Mouse (Mus musculus): ENCODE measurements at regions not wholly inside any gene's neighbourhood (a gene's known extent, or its start where the extent isn't known, plus 50 kb on each side); places are given as distances from the start of the nearest gene placed in this dataset.

DNA sequence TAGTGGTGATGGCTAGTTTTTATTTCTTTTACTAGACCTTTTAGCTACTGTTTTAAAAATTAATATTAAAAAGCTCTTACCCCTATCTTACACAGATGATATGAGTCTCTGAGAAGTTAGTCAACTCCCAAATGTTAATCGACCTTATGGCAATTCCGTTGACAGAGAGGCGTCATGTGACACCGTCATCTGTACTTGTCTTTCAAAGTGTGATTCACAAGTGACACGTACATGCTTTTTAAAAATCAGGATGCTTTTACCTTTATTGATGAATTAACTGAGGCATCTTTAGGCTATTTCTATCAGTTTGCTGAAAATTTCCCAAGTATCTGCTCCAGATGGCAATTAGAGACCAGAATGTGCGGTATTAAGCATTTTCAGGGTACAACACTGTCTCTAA, 573.9 kb downstream of the Gm19410 start:
- TF ChIP-seq POLR2A (IDR thresholded peaks at IDR 0.05; ENCODE audit: borderline replicate concordance, extremely low read depth, insufficient read depth, insufficient read length, poor library complexity, severe bottlenecking) = no peak
- TF ChIP-seq CTCF (IDR thresholded peaks at IDR 0.05; ENCODE audit: borderline replicate concordance, extremely low read depth, insufficient read depth, insufficient read length) = no peak
